Mouse (Mus musculus) brain, embryonic 14.5 days (tissue): ENCODE results near the gene Tnfrsf26.

Source experiments
- CTCF ChIP-seq: fragments of 200-500 bp; IDR thresholded peaks from 2 replicates; pipeline ENCODE4 v1.5.1; 2012; ENCODE audit warnings: inconsistent platforms, mild to moderate bottlenecking, moderate library complexity, borderline replicate concordance; ENCODE audit not compliant: insufficient read depth, insufficient read length; ENCODE audit errors: extremely low read depth
- POLR2A ChIP-seq: fragments of 200-500 bp; IDR thresholded peaks from 2 replicates; pipeline ENCODE4 v1.6.1; 2012; ENCODE audit warnings: mild to moderate bottlenecking, inconsistent platforms, borderline replicate concordance; ENCODE audit not compliant: poor library complexity, insufficient read depth, insufficient read length, severe bottlenecking; ENCODE audit errors: extremely low read depth

DNA sequence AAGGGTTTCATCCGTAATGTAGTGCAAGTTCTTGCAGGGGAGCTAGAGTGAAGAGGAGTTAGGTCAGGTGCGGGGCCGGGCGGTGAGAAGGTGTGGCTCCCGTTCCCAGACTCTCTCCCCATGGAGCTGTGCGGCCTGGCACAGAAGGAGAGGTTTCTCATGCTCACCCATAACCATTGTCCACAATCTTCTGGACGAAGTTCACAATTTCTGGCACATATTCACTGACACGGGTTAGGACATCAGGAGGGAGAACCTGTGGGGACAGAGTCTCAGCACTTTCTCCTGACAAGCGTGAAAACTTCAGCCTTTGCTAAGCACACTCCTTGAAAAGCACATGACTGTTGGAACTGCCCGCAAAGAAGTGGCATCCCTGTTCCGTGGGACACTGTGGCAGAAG is 52.8 kb downstream of the Tnfrsf26 start:
- TF ChIP-seq CTCF (no peak), POLR2A (no peak)
